Mouse (Mus musculus) thymus, postnatal 25 days (tissue): ENCODE results near the gene Qsox1.

Experiments
- DNase-seq: peaks from one replicate; pipeline ENCODE4 v3.0.0; 2022

Qsox1 gene

GRCm38 (mm10) chr1:155798000-155798399 is 14.7 kb downstream of the Qsox1 start:
- DNase-seq = no peak

GRCm38 (mm10) chr1:155797425-155797824 is 15.3 kb downstream of the Qsox1 start:
- DNase-seq = no peak

- DNase-seq = no peak
Observed at GRCm38 (mm10) chr1:155796757-155797405, 15.8 kb downstream of the Qsox1 start.

- no peak for DNase-seq
Observed at GRCm38 (mm10) chr1:155795791-155796233, 16.9 kb downstream of the Qsox1 start.

GRCm38 (mm10) chr1:155794855-155795254 is 17.8 kb downstream of the Qsox1 start:
- no peak for DNase-seq

GRCm38 (mm10) chr1:155791919-155792318 is 20.8 kb downstream of the Qsox1 start:
- DNase-seq = no peak

- DNase-seq = no peak
Observed at GRCm38 (mm10) chr1:155790111-155790974, 22.3 kb downstream of the Qsox1 start.

- no peak for DNase-seq
Observed at GRCm38 (mm10) chr1:155785886-155786285, 26.8 kb downstream of the Qsox1 start.

- peak; percentile 52 for DNase-seq
Observed at GRCm38 (mm10) chr1:155784343-155785205, 28.1 kb downstream of the Qsox1 start.

- DNase-seq = peak; percentile 65
Observed at GRCm38 (mm10) chr1:155782382-155782781, 30.3 kb downstream of the Qsox1 start.

- no peak for DNase-seq
Observed at GRCm38 (mm10) chr1:155777641-155778625, 34.8 kb downstream of the Qsox1 start.

GRCm38 (mm10) chr1:155759167-155759566 is 53.5 kb downstream of the Qsox1 start:
- no peak for DNase-seq

GRCm38 (mm10) chr1:155758711-155759110 is 54.0 kb downstream of the Qsox1 start:
- DNase-seq = no peak

GRCm38 (mm10) chr1:155757621-155758020 is 55.1 kb downstream of the Qsox1 start:
- no peak for DNase-seq

GRCm38 (mm10) chr1:155753411-155753810 is 59.3 kb downstream of the Qsox1 start:
- no peak for DNase-seq

GRCm38 (mm10) chr1:155751484-155752255 is 61.0 kb downstream of the Qsox1 start, which contains the start of gene Lhx4:
Gene Lhx4 (minus strand): TSS chr1:155751684.
- no peak for DNase-seq

GRCm38 (mm10) chr1:155750517-155751178 is 62.0 kb downstream of the Qsox1 start:
- no peak for DNase-seq

GRCm38 (mm10) chr1:155747911-155748310 is 64.8 kb downstream of the Qsox1 start:
- no peak for DNase-seq

GRCm38 (mm10) chr1:155747011-155747410 is 65.7 kb downstream of the Qsox1 start:
- DNase-seq = no peak
